Mouse (Mus musculus) heart, adult 2 months (tissue): ENCODE measurements around the gene 9930104L06Rik.

Experiments
- CTCF ChIP-seq: fragments of 200-600 bp; IDR thresholded peaks from 2 replicates; pipeline ENCODE4 v1.8.1; 2022; ENCODE audit warnings: antibody characterized with exemption, mild to moderate bottlenecking, moderate library complexity
- POLR2A ChIP-seq: fragments of 200-500 bp; IDR thresholded peaks from 2 replicates; pipeline ENCODE4 v1.6.1; 2011; ENCODE audit warnings: mild to moderate bottlenecking, low read depth, low read length, control low read depth; ENCODE audit not compliant: insufficient read depth

DNA sequence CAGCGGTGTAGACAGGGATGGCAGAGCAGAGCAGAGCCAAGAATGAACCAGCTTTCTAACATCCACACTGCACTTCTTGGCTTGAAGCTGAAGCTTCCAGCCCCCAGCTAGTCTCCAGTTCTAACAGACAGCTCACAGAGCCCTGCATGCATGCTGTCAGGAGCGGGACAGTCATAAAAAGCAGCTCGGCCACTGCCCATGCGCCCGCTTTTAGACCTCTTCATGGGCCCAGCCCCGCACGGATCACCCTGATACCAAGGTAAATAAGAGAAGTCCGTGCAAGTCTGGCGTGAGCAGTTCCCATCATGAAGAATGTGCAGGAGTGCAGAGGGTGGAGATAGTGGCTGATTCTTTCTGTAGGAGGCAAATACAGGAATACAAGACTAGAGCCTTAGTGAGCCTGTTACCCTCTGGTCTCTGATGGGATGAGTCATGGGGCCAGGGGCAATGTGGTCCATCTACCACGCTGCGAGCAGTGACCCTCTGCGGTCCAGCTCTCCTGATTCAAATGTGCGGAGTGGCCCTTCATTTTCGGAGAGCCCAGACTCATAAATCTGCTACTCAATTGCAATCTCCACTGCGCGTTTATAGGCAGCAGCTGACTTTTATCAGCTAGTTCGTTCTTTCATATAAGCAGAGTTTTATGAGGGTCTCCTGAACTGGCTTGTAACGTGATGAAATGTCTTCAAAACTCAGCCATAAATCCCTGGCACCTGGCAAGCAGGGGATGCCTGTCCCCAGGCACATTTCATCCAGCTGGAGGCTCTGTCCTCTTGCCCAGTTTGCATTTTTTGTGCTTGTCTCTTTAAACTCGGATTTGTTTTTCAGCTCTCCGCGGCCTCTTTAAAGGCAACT lies 13.6 kb downstream of the 9930104L06Rik start:
- TF ChIP-seq POLR2A: no peak
- no peak for TF ChIP-seq CTCF
